Mouse (Mus musculus) neural tube, embryonic 11.5 days (tissue): ENCODE data around the gene Vmn2r113. TPM values are rescaled to one million over a fixed set of nuclear protein-coding genes. Genes with fewer than 3 reads are reported as not detected.
"Not testable (repeated sequence)": the region's sequence is repeated elsewhere in the genome, so short reads cannot be mapped to it uniquely, and the experiment has no call there.

Source experiments
- ATAC-seq: fragments of 200-750 bp; cut with Nextera tagmentation; 2 replicates; pipeline ENCODE4 v1.8.0; 2017; ENCODE audit warnings: moderate number of reproducible peaks, mild to moderate bottlenecking, moderate TSS enrichment, moderate library complexity; ENCODE audit not compliant: insufficient read depth, low FRiP score, low TSS enrichment
- DNase-seq: peaks from one replicate; pipeline ENCODE4 v3.0.0-alpha.2; 2015; ENCODE audit warnings: low spot score
- H3K27ac ChIP-seq: fragments of 300-500 bp; sonication (generic); 2 replicates; pipeline ENCODE4 v1.5.1; 2014; ENCODE audit warnings: low read depth, mild to moderate bottlenecking, low read length
- H3K27me3 ChIP-seq: fragments of 300-500 bp; sonication (generic); 2 replicates; pipeline ENCODE4 v1.6.1; 2014; ENCODE audit warnings: mild to moderate bottlenecking, low read length, mixed read lengths; ENCODE audit not compliant: control insufficient read depth, insufficient read depth
- H3K36me3 ChIP-seq: fragments of 300-500 bp; sonication (generic); 2 replicates; pipeline ENCODE4 v1.6.1; 2014; ENCODE audit warnings: mild to moderate bottlenecking, low read length, moderate library complexity, mixed read lengths; ENCODE audit not compliant: control insufficient read depth, insufficient read depth
- H3K4me1 ChIP-seq: fragments of 300-500 bp; sonication (generic); 2 replicates; pipeline ENCODE4 v1.6.1; 2014; ENCODE audit warnings: low read length, mixed read lengths; ENCODE audit not compliant: control insufficient read depth, insufficient read depth
- H3K4me2 ChIP-seq: fragments of 300-500 bp; sonication (generic); 2 replicates; pipeline ENCODE4 v1.6.1; 2014; ENCODE audit warnings: low read depth, mild to moderate bottlenecking, moderate library complexity
- H3K4me3 ChIP-seq: fragments of 300-500 bp; sonication (generic); 2 replicates; pipeline ENCODE4 v1.5.1; 2014; ENCODE audit warnings: low read depth, low read length
- H3K9ac ChIP-seq: fragments of 300-500 bp; sonication (generic); 2 replicates; pipeline ENCODE4 v1.6.1; 2014; ENCODE audit warnings: mild to moderate bottlenecking, low read length
- H3K9me3 ChIP-seq: fragments of 300-500 bp; sonication (generic); 2 replicates; pipeline ENCODE4 v1.6.1; 2016; ENCODE audit warnings: low read length; ENCODE audit not compliant: control insufficient read depth
- WGBS: fragments of 180-500 bp; shearing (Covaris S2); extraction: QIAGEN DNeasy Blood & Tissue Kit; methylation state at CpG from one replicate; pipeline ENCODE4 v1.1.7; 2014; 5-methylcytosine and 5-hydroxymethylcytosine counted together
- polyA plus RNA-seq: library from polyadenylated mRNA; unstranded; fragments of >200 nt; fragmentation: Nextera tagmentation; extraction: Ambion mirVana; gene quantifications from 2 replicates; pipeline ENCODE4 v1.2.1, GENCODE M21; 2014

Vmn2r113 gene
- polyA plus RNA-seq: not detected in 2 replicates

DNA sequence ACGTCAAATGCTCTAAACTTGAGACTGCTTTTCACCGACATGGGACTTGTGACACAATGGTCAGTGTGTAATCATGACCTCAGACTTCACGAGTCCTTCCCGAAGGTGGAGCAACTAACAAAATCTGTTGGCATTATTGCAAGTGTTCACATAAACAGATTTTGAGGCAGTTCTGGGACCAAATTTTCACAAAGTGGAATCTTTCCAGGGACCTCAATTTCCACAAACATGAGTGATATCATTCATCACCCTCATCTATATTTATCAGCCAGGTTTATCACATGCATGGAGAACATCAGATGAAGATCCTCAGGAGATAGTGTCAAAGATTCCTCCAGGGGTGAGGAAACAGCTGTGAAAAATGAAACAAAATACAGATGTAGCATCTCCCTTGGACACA, at the start of gene Vmn2r113:
Gene Vmn2r113 (plus strand): TSS at position 301 of the 400 bp plus-strand sequence.
- ATAC-seq, DNase-seq: not testable (repeated sequence)
- no CpG with 5 or more reads among the region's 4 CpGs for WGBS

More for the DNA sequence above, at the start of gene Vmn2r113:
- H3K4me2 ChIP-seq, H3K9me3 ChIP-seq, H3K27ac ChIP-seq, H3K9ac ChIP-seq, H3K4me3 ChIP-seq, H3K27me3 ChIP-seq, H3K4me1 ChIP-seq, H3K36me3 ChIP-seq: not testable (repeated sequence)

Other genes with a start within 250 kb of the Vmn2r113 start
- 20.8 and 21.2 TPM in 2 replicates for gene Zfp945, start 75.8 kb upstream of the Vmn2r113 start, polyA plus RNA-seq
- not detected in 2 replicates for gene Vmn2r-ps130, start 118.2 kb downstream of the Vmn2r113 start, polyA plus RNA-seq